Mouse (Mus musculus): ENCODE data around the gene Ankrd55.

DNA sequence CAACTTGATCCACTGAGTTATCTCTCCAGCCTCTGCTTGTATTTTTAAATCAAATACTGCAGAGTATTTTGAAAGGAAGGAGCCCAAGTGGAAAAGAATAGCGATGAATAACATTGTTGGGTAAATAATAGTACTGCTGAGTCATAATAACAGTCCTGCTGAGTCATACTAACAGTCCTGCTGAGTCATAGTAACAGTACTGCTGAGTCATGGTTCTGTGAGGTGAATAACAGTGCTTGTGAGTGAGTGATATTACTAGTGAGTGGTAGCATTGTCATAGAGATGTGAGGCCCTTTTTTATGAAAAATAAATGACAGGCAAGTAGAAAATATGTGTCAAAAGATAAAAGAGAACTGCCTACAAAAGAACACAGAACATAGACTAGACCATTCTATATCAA is 1.1 kb upstream of the Ankrd55 start:
- TF ChIP-seq POLR2A (IDR thresholded peaks at IDR 0.05; ENCODE audit: low read depth, low read length) (no peak), CTCF (conservative IDR thresholded peaks at IDR 0.05; ENCODE audit: insufficient read depth, insufficient read length, low read depth, low read length) (no peak)
